Comparison of ENCODE assay signal across 9 mouse cellular contexts in the genomic region with DNA sequence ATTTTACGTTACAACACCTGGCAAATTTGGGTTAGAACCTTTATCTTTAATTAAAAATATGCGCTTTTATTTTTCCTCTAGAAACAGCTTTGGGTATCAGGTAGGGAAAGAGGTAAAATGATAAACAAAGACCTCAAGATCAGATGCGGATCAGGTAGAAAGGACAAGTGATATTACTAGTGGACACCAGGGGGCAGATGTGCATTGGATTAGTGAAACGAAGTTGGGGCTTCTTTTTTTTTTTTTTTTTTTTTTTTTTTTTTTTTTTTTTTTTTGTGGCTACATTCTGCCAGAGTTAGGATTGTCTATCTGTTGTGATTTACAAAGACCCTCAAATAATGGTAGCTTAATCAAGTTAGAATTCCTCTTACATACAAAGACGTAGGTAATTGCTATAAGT.
DNase-seq lines count a peak whose midpoint lies in the region; ATAC-seq and TF ChIP-seq lines count a peak whose summit lies in the region.
"Had no signal": no experiment of that assay in that cellular context is flagged by ENCODE, and none has a peak within 500 bp of the region (broad histone marks: within the 10 kb centered on the region; RNA-seq: fewer than 3 reads in every experiment).

No protein-coding gene starts in this region.

- TF ChIP-seq POLR2A in heart, adult 2 months (IDR thresholded peaks at IDR 0.05; ENCODE audit: insufficient read depth, low read depth, low read length): no peak

- no peak for DNase-seq in heart, adult 2 months
- DNase-seq in ovary, postnatal 14 days (ENCODE audit: low spot score): peak; percentile 15
- DNase-seq in ovary, postnatal 10 days (ENCODE audit: low spot score): no peak
- DNase-seq in c-Kit-positive CD71-negative TER-119-negative erythroid progenitor cells, embryonic 14.5 days (ENCODE audit: low read depth): peak; percentile 14
- DNase-seq in lung, embryonic 14.5 days: peak; percentile 76
- DNase-seq in spleen, adult 18-20 months: no peak

- intact Hi-C loops in heart, adult 2 months (cut with DNase I): no loop called here

- no peaks in the 10 kb centered on the region for H3K4me1 ChIP-seq in heart, adult 2 months (ENCODE audit: control insufficient read depth, insufficient read depth, low read length)
- no peaks in the 10 kb centered on the region for H3K4me1 ChIP-seq in heart, embryonic 12.5 days (replicated peaks)
- H3K4me1 ChIP-seq in lung, embryonic 14.5 days (ENCODE audit: insufficient read depth): no peaks in the 10 kb centered on the region

- no peaks in the 10 kb centered on the region for H3K27me3 ChIP-seq in heart, adult 2 months (ENCODE audit: control insufficient read depth, insufficient read depth, low read length)
- 0 out of 2 replicates have a peak, but pooled peaks cover 2% of the 10 kb centered on the region for H3K27me3 ChIP-seq in heart, embryonic 12.5 days (replicated peaks)
- no peaks in the 10 kb centered on the region for H3K27me3 ChIP-seq in lung, embryonic 14.5 days (ENCODE audit: insufficient read depth, low read length)

- H3K9ac ChIP-seq in heart, adult 2 months (ENCODE audit: low read depth, low read length): no peak overlapping the region
- no peak overlapping the region for H3K9ac ChIP-seq in heart, embryonic 12.5 days
- no peak overlapping the region for H3K9ac ChIP-seq in lung, embryonic 14.5 days

- no peak overlapping the region for H3K4me2 ChIP-seq in heart, embryonic 12.5 days
- no peak overlapping the region for H3K4me2 ChIP-seq in lung, embryonic 14.5 days

- TF ChIP-seq CTCF in heart, adult 2 months (IDR thresholded peaks at IDR 0.05): peak; percentile 69
- TF ChIP-seq CTCF in lung, embryonic 14.5 days (IDR thresholded peaks at IDR 0.05; ENCODE audit: low read depth): peak; percentile 68

- H3K36me3 ChIP-seq in heart, adult 2 months (ENCODE audit: control insufficient read depth, insufficient read depth, low read length): no peaks in the 10 kb centered on the region
- H3K36me3 ChIP-seq in heart, embryonic 12.5 days: no peaks in the 10 kb centered on the region
- no peaks in the 10 kb centered on the region for H3K36me3 ChIP-seq in lung, embryonic 14.5 days (ENCODE audit: insufficient read depth)

- no peak for ATAC-seq in heart, embryonic 12.5 days (ENCODE audit: insufficient number of reproducible peaks, low FRiP score)
- no peak for ATAC-seq in lung, embryonic 14.5 days (ENCODE audit: insufficient read depth)
- no peak for ATAC-seq in megakaryocyte-erythroid progenitor cell, adult 5-6 weeks (replicated peaks; ENCODE audit: low FRiP score, low TSS enrichment, poor library complexity, severe bottlenecking)

- H3K79me2 ChIP-seq in heart, adult 2 months (replicated peaks; ENCODE audit: control insufficient read depth, insufficient read depth, low read length): no peaks in the 10 kb centered on the region

- H3K27ac ChIP-seq in heart, adult 2 months: no peak overlapping the region
- no peak overlapping the region for H3K27ac ChIP-seq in heart, embryonic 12.5 days (ENCODE audit: poor library complexity, severe bottlenecking)
- no peak overlapping the region for H3K27ac ChIP-seq in lung, embryonic 14.5 days (ENCODE audit: low read depth)

- no peaks in the 10 kb centered on the region for H3K9me3 ChIP-seq in heart, embryonic 12.5 days (replicated peaks)
- no peaks in the 10 kb centered on the region for H3K9me3 ChIP-seq in lung, embryonic 14.5 days (ENCODE audit: low read depth, low read length)

- WGBS in heart, adult 2 months: 31% methylated on average over 5 of the region's 5 CpGs
- 35% methylated on average over 5 of the region's 5 CpGs for WGBS in heart, embryonic 12.5 days
- WGBS in lung, embryonic 14.5 days: 32% methylated on average over 5 of the region's 5 CpGs

- no peak overlapping the region for H3K4me3 ChIP-seq in heart, adult 2 months
- H3K4me3 ChIP-seq in heart, embryonic 12.5 days: no peak overlapping the region
- H3K4me3 ChIP-seq in lung, embryonic 14.5 days (ENCODE audit: low read depth, low read length): no peak overlapping the region
- H3K4me3 ChIP-seq: myocyte had no signal

- TF ChIP-seq EP300 in heart, adult 2 months (IDR thresholded peaks at IDR 0.05; ENCODE audit: insufficient read depth, low read depth, low read length): no peak

Comparison
In these comparisons a context has a peak if more than half of its experiments do, and no peak if none do; other contexts are left out.
1. DNase-seq: peak in ovary, postnatal 14 days (single experiment), c-Kit-positive CD71-negative TER-119-negative erythroid progenitor cells, embryonic 14.5 days (single experiment) and lung, embryonic 14.5 days (single experiment); none in heart, adult 2 months (0 of 2), ovary, postnatal 10 days (single experiment) and spleen, adult 18-20 months (0 of 2).